Comparison of ENCODE assay signal across 8 mouse cellular contexts in genomic region chr19:4398630-4398948, GRCm38 (mm10). TPM values are rescaled to one million over a fixed set of nuclear protein-coding genes. Genes with fewer than 3 reads are reported as not detected.
A peak's percentile ranks its signal among the peaks of the same experiment; 100 is the strongest.
DNase-seq lines count a peak whose midpoint lies in the region; ATAC-seq and TF ChIP-seq lines count a peak whose summit lies in the region.

No protein-coding gene starts in this region.

- H3K4me3 ChIP-seq in lung, postnatal 0 days (ENCODE audit: low read depth, low read length) = peak overlapping the region; percentile 97
- peak overlapping the region; percentile 99 for H3K4me3 ChIP-seq in limb, embryonic 15.5 days
- peak overlapping the region; percentile 69 for H3K4me3 ChIP-seq in stomach, postnatal 0 days (ENCODE audit: low read depth, low read length)

- DNase-seq in cerebellum, adult 9-10 months = peak; percentile 55
- DNase-seq in cerebellum, adult 8-10 months = no peak
- DNase-seq in lung, postnatal 0 days (ENCODE audit: low spot score) = no peak
- no peak for DNase-seq in lung, postnatal 4 days
- DNase-seq in stomach, postnatal 0 days (ENCODE audit: low spot score) = no peak
- no peak for DNase-seq in embryo, embryonic 10.5 days (ENCODE audit: low spot score)
- no peak for DNase-seq in layer of hippocampus, adult 11-12 months (ENCODE audit: low spot score)

- H3K4me2 ChIP-seq in lung, postnatal 0 days (replicated peaks; ENCODE audit: low read depth, low read length) = peak overlapping the region; percentile 97
- H3K4me2 ChIP-seq in limb, embryonic 15.5 days = peak overlapping the region; percentile 86
- H3K4me2 ChIP-seq in stomach, postnatal 0 days (replicated peaks; ENCODE audit: low read depth) = peak overlapping the region; percentile 95

- H3K27ac ChIP-seq in lung, postnatal 0 days (ENCODE audit: low read length) = peak overlapping the region; percentile 89
- peak overlapping the region; percentile 94 for H3K27ac ChIP-seq in limb, embryonic 15.5 days
- peak overlapping the region; percentile 93 for H3K27ac ChIP-seq in stomach, postnatal 0 days (replicated peaks)

- H3K36me3 ChIP-seq in lung, postnatal 0 days (ENCODE audit: insufficient read depth, low read length) = no peaks in the 10 kb centered on the region
- no peaks in the 10 kb centered on the region for H3K36me3 ChIP-seq in limb, embryonic 15.5 days
- H3K36me3 ChIP-seq in stomach, postnatal 0 days (ENCODE audit: control insufficient read depth, insufficient read depth, low read length) = no peaks in the 10 kb centered on the region

- H3K27me3 ChIP-seq in lung, postnatal 0 days (replicated peaks; ENCODE audit: insufficient read depth, low read length) = no peaks in the 10 kb centered on the region
- H3K27me3 ChIP-seq in limb, embryonic 15.5 days = no peaks in the 10 kb centered on the region
- no peaks in the 10 kb centered on the region for H3K27me3 ChIP-seq in stomach, postnatal 0 days (ENCODE audit: control insufficient read depth, insufficient read depth, low read length)

- no peak for TF ChIP-seq CTCF in lung, postnatal 0 days (IDR thresholded peaks at IDR 0.05)
- no peak for TF ChIP-seq CTCF in stomach, postnatal 0 days (IDR thresholded peaks at IDR 0.05; ENCODE audit: low read depth)

- H3K9ac ChIP-seq in lung, postnatal 0 days (replicated peaks; ENCODE audit: low read depth) = peak overlapping the region; percentile 76
- peak overlapping the region; percentile 70 for H3K9ac ChIP-seq in limb, embryonic 15.5 days
- peak overlapping the region; percentile 86 for H3K9ac ChIP-seq in stomach, postnatal 0 days (ENCODE audit: low read length)

- peaks cover 6% of the 10 kb centered on the region; the same call in 1 of the 2 replicates for H3K4me1 ChIP-seq in lung, postnatal 0 days (ENCODE audit: insufficient read depth, low read depth, low read length)
- H3K4me1 ChIP-seq in limb, embryonic 15.5 days = peaks cover 16% of the 10 kb centered on the region
- no peaks in the 10 kb centered on the region for H3K4me1 ChIP-seq in stomach, postnatal 0 days (replicated peaks; ENCODE audit: control insufficient read depth, insufficient read depth)

- WGBS in lung, postnatal 0 days = 38% methylated on average over 8 of the region's 8 CpGs
- WGBS in limb, embryonic 15.5 days = 30% methylated on average over 8 of the region's 8 CpGs
- 38% methylated on average over 8 of the region's 8 CpGs for WGBS in stomach, postnatal 0 days

- no peak for ATAC-seq in lung, postnatal 0 days
- ATAC-seq in limb, embryonic 15.5 days (ENCODE audit: insufficient number of reproducible peaks, low FRiP score, low TSS enrichment, low read depth) = no peak
- ATAC-seq in stomach, postnatal 0 days (ENCODE audit: low FRiP score, low TSS enrichment) = no peak

- no peak for TF ChIP-seq EP300 in lung, postnatal 0 days (IDR thresholded peaks at IDR 0.05)
- TF ChIP-seq EP300 in stomach, postnatal 0 days (optimal IDR thresholded peaks at IDR 0.05) = no peak

- H3K9me3 ChIP-seq in lung, postnatal 0 days (ENCODE audit: low read length) = no peaks in the 10 kb centered on the region
- H3K9me3 ChIP-seq in limb, embryonic 15.5 days = no peaks in the 10 kb centered on the region
- H3K9me3 ChIP-seq in stomach, postnatal 0 days (ENCODE audit: control insufficient read depth, low read length) = no peaks in the 10 kb centered on the region

RNA-seq across cellular contexts. Expression of gene Kdm2a, which starts 0.5 kb away (rescaled TPM):
- polyA plus RNA-seq in lung, postnatal 0 days (2015; fragmentation: Nextera tagmentation; extraction: Ambion mirVana) = 16.5 and 18.5 TPM in 2 replicates
- 40.9 and 41.2 TPM in 2 replicates for polyA plus RNA-seq in limb, embryonic 15.5 days (2015; fragmentation: Nextera tagmentation; extraction: Ambion mirVana)
- polyA plus RNA-seq in stomach, postnatal 0 days (2015; fragmentation: Nextera tagmentation; extraction: Ambion mirVana) = 12.9 and 15.0 TPM in 2 replicates

RNA-seq across cellular contexts. Expression of gene Rhod, which starts 40.6 kb away (rescaled TPM):
- polyA plus RNA-seq in lung, postnatal 0 days (2015; fragmentation: Nextera tagmentation; extraction: Ambion mirVana) = 25.0 and 25.1 TPM in 2 replicates
- 45.2 and 53.6 TPM in 2 replicates for polyA plus RNA-seq in limb, embryonic 15.5 days (2015; fragmentation: Nextera tagmentation; extraction: Ambion mirVana)
- polyA plus RNA-seq in stomach, postnatal 0 days (2015; fragmentation: Nextera tagmentation; extraction: Ambion mirVana) = 45.5 and 48.0 TPM in 2 replicates
